Mouse (Mus musculus): ENCODE measurements around the gene Syngap1.

The Syngap1 gene

DNA sequence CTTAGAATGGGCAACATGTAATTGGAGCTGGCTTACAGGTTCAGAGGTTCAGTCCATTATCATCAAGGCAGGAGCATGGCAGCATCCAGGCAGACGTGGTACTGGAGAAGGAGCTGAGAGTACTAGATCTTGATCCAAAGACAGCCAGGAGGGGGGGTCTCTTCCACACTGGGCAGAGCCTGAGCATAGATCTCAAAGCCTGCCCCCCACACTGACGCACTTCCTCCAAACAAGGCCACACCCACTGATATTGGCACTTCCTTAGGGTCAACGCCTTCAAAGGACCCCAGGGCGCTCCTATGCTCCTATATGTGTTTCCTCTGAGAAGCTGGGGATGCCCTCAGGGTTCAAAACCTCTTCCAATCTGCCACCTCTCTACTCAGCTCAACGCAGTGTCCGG, 54.0 kb downstream of the Syngap1 start:
- no peak for DNase-seq (ENCODE audit: low spot score)

DNA sequence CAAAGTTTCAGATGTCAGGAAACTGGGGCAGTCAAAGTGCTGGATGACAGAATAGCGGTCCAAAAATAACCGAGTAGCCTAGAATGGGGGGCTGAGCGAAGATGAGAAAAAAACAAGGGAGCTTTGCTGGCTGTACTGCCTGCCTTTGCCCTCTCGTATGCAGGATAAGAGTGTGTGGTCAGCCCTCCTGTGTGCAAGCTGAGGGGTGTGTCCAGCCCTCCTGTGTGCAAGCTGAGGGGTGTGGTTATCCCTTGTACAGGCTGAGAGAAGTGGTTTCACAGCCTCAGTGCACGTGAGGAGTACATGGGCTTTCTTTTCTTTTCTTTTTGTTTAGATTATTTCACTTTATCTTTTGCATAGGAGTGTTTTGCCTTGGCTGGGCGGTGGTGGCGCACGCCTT, 54.5 kb downstream of the Syngap1 start:
- DNase-seq (ENCODE audit: low spot score), result no peak

DNA sequence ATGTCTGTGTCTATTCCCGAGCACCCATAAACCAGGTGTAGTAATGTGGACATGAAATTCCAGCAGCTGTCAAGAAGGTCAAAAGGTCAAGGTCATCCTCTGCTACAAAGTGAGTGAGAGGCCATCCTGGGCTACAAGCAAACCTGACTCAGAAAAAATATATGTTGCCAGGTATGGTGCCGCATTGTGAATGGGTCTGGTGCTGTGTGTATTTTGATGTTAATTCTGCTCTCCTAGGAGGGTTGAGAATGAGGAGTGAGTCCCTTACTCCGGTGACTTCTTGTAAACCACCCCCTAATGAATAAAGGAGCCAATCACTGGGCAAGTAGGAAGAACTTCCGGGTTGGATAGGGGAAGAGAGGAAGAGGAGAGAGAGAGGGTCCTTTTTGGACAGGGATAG, 56.6 kb downstream of the Syngap1 start:
- no peak for DNase-seq (ENCODE audit: low spot score)

DNA sequence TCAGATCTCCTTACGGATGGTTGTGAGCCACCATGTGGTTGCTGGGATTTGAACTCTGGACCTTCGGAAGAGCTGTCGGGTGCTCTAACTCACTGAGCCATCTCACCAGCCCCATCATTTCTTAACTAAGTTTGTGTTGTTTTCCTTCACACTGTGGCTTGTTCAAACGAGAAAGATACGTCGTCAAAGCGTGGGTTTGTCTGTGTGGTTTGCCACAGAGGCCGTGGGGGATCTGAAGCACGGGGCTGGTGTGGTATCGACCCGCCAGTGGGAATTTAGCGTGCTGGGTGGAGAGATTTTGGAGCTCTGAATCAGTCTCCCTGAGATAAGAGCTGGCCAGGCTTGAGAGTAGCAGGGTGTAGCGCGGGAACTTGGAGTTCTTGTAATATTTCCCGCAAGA, 57.2 kb downstream of the Syngap1 start:
- no peak for DNase-seq (ENCODE audit: low spot score)

DNA sequence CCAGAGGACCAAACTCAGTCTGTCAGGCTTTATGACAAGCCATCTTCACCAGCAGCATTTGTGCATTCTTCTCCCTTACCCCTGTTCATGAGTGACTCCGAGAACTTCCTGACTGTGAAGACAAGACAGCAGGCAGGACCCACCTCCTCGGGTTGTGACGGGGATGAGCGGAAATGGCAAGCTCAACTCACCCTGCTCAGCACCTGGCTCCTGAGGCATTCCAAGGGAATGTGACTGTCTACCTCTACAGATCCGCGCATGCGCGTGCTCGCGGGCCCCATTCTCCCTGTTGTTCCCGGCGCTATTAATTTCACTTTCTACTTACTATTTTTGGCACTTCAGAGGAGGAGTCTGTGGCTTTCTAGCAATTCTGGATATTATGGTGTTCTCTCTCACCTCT, 58.9 kb downstream of the Syngap1 start:
- DNase-seq (ENCODE audit: low spot score), result no peak

DNA sequence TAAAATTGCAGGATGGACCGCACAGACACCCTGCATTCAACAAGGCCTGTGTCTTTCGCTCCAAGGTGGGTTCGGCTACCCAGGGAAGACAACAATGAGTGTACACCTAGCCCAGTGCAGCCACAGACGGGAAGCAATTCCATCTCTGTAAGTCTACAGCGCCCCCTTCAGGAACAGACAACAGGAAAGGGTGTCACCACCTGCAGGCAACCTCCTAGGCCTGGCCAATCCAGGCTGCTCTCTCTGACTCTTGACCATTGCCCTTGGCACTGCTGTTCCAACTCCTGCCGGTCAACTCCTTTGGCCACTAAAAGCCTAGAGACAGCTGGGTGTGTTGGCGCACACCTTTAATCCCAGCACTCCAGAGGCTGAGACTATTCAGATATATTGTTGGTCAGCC, 60.1 kb downstream of the Syngap1 start:
- DNase-seq (ENCODE audit: low spot score), result peak; percentile 57

DNA sequence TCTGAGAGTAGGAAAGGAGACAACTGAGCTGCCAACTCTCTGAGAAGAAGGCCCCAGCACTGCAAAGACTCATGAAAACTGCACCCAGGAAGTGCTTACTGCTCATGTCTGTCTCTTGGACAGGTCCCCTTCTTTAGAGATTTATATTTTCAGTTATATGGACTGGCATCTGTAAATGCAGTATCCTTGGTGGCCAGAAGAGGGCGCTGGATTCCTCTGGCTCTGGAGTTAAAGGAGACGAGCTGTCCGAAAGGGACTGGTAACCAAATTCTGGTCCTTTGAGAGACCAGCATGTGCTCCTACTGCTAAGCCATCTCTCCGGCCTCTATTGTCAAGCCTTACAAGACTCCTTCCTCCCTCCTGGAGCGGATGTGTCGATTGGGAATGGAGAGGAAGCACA, 60.8 kb downstream of the Syngap1 start:
- DNase-seq (ENCODE audit: low spot score), result peak; percentile 59

DNA sequence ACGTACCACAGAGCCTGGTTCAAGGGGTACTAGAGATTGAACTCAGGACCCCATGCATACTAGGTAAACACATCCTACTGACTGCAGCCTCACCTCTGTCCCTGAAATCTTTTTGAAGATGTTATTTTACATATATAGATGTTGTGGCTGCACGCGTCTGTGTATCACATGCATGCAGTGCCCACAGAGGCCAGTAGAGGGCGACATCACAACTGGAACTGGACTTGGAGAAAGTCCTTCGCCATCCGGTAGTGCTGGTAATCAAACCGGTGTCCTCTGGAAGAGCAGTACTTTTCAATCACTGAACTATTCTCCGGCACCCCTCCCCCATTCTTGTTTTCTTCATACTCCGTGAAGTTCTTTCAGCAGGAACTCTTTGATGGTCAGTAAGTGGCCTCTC, 63.4 kb downstream of the Syngap1 start:
- peak; percentile 89 for DNase-seq (ENCODE audit: low spot score)

DNA sequence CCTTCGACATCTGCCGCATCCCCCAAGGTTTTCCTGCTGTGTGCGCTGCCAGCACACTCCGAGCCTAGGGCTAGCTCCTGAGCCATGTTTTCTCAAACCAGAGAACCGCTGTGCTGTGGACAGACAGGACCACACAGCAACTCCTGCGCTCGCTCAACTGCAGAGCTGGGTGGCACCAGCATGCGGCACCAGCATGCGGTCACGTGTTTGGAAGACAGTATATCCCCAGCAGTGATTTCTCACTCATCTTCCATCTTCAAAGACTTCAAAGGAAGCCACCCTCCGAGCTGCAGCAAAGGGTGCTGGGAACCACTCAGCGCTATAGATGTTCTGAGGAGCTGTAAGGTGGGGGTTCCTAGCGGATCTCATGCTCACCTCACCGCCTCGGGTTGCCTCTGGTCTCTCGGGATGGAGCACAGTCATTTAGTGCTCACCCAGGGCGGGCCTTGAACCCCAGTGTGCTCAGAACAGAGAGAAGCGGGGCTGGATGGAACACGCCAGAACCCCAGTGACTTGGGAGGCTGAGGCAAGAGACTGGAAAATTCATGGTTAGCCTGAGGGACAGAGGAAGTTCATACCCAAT, 63.9 kb downstream of the Syngap1 start:
- no peak for DNase-seq (ENCODE audit: low spot score)

DNA sequence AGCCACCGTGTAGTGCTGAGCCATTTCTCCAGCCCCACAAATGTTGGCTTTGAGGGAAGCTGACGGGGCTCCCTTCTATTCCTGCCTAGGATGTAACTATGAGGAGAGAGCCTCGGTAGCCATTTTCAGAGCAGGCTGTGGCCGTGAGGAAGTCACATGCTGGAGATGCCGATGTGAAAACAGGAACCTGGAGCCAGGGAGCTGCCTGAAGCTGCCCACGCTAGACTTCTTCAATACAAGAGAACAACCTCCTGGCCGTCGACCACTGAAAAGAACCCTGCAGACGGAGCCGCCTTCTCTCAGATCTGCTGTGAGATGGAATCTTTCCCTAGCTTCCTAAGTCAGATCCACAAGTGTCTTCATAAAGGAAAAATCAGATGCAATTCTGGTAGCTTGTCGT, 64.6 kb downstream of the Syngap1 start:
- DNase-seq (ENCODE audit: low spot score), result no peak

DNA sequence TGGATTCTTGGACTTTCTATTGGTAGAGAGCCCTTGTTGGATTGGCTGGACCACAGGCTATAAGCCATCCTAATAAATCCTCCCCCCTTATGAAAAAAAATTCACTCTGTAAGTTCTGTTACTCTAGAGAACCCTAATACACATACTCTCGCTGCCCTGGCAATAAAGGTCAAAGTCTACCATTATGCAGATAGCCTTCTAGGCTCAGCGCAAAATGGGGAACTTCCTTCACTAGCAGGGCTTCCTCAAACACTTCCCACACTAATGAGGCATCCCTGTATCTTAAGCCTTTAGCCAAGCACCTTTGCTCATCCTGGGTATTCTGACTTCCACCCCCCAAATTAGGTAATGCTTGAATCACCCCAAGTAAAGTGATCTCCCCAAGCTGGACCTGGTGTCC, 67.2 kb downstream of the Syngap1 start:
- no peak for DNase-seq (ENCODE audit: low spot score)

DNA sequence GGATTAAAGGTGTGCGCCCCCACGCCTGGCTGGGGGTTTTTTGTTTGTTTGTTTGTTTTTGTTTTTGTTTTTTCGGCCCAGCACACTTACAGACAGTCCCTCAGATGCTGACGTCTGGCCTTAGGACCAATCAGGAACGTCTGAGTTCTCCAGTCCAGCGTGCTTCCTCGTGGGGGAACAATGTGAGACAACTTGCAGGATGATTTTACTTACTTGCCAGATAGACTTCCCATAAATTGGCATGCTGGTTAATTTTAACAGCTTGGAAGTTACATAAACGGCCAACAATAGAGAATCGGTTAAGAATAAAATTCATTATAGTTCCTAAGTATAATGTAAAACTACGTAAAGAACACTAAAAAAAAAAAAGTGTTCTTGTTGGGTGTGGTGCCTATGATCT, 70.1 kb downstream of the Syngap1 start:
- DNase-seq (ENCODE audit: low spot score), result no peak

DNA sequence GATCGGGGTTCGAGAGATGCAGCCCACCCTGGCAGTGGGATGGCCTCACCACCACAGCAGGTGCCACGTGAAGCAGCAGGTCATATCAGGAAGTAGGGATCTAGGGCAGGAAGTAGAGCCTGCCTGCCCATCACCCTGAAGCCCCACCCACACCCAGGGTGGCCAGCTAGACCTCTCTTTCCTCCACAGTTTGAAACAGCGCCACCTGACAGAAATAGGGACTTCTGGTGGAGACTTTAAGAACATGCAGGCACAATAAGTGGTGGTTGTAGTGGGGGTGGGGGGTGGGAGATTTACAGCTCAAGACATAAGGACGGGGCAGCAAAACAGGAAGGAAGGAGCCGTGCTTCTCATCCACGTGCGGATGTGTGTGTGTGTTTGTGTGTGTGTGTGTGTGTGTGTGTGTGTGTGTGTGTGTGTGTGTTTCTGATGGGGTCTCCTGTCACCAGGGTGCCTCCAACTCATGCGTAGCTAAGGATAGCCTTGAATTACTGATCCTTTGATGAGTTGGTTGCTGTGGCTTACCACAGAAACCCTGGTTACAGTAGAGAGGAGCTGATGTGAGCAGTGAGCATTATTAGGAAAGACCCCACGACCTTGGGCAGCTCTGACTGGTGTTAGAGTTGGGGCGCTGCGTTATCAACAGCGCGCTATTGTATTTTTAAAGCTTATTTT, 71.1 kb downstream of the Syngap1 start:
- DNase-seq (ENCODE audit: low spot score), result no peak

DNA sequence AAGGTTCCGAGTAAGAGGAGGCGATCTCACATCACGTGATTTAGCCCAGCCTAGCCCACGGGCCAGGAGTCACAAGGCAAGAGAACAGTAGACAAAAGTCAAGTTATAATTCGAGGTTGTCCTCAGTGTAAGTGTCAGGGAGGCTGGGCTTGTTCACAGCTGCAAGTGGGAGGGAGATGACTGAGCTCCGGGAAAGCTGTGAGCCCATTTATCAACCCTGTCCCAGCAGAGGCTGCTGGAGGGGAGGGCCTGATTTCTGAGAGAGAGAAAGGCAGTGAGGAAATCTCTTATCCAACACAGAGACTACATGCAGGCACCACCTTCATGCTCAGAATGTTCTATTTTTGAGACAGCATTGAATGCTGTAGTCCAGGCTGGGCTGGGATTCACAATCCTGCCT, 71.9 kb downstream of the Syngap1 start:
- no peak for DNase-seq (ENCODE audit: low spot score)

DNA sequence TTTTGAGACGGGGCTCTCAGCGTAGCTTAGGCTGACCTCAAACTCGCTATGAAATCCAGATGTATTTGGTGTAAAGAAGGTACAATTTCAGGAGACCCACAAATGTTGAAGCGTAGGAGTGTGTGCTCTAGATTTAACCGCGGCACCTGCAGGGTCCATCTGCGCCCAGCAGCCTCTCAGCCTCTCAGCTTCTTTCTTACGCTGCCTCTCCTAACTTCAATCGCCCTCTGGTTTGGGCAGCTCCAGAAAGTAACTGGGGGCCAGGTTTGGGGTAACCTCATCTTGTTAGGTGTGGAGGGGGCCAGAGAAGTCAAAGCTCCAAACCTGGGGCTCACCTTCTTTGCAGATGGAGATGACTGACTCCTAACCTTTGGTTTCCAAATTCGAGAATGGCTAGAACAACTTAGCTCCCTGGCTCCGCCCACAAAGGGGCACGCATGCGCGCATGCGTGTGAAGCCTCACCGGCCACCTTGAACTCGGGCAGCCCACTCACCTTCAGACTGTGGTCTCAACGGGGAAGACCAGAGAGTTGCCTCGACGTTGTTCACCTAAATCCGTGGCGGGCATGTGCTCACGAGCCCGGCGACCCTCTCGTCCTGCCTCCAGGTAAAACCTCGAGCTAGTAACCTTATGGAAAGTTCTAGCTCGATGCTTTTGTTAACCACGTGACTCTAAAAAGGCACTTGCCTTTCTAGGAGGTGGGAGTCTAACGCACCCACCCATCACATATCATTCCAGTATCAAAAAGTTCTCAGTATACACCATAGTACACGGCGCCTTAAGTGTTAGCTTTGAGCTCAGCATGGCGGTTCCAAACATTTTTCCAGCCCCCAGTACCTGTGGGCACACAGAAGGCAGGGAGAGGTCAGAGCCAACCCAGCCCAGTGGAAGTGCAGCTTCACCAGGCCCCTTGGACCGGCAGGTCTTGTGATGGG, 76.8 kb downstream of the Syngap1 start:
- peak; percentile 95 for DNase-seq (ENCODE audit: low spot score)

DNA sequence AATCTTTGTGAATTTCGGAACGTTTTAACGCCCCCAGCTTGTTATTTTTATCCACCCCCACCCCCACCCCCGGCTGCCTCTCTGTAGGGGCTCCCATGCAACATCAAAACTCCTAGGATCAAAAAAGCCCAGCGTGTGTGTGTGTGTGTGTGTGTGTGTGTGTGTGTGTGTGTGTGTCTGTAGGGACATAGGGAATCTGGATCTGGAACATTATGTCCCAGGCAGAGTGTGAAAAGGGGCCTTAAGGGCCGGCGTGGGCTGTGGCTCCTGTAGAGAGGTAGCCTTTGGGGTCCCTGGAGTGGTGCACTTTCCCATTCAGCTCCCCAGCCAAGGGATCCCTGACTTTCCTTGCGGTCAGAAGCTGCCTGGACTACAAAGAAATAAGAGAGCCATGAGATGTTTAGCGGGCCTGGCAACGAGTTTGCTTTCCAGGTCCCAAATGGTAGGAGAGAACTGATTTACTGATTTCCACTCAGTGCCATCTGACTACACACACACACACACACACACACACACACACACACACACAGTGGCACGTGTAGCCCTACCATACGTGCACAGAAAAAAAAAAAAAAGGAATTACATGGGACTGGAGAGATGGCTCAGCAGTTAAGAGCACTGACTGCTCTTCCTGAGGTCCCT, 77.6 kb downstream of the Syngap1 start:
- DNase-seq (ENCODE audit: low spot score), result peak; percentile 68

DNA sequence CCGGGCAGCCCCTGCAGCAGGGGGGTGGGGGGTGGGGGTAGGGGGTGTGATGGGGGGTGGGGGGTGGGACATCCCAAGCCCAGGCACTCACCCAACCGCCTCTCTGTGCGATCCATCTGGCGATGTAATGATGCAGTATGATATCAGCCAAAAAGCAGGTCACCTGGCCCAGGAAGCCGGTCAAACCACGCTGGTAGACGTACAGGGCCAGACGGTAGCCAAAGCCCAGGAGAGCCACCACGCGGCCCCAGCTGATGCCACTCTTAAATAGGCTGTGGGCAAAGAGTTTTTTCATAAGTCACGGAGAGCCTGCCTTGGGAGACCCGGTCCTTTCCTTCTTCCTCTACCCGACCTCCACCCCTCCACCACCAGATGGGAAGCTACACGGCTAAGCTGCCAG, 80.0 kb downstream of the Syngap1 start:
- DNase-seq (ENCODE audit: low spot score), result no peak

DNA sequence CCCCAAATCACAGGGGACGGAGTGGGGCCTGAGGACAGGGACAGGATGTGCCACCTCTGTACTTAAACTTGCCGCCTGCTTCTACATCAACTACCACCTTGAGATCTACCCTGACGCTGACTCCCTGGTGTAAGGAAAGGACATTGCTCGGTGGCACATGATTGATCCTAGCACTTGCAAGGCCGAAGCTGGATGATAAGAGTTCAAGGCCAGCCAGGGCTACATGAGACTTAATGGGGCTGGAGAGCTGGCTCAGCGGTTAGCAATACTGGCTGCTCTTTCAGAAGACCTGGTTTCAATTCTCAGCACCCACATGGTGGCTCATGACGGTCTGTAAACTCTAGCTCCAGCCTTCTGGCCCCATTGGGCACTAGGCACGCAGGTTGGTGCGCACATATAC, 80.7 kb downstream of the Syngap1 start:
- DNase-seq (ENCODE audit: low spot score), result no peak

All from testis, postnatal 10 days (tissue).